ENCODE assay signal across 16 mouse cellular contexts in genomic region chr7:27549597-27549996, GRCm38 (mm10).
"Had no signal": no experiment of that assay in that cellular context is flagged by ENCODE, and none has a peak within 500 bp of the region (broad histone marks: within the 10 kb centered on the region; RNA-seq: fewer than 3 reads in every experiment).

No protein-coding gene starts in this region.

- H3K27me3 ChIP-seq: limb, embryonic 15.5 days; liver, embryonic 12.5 days; midbrain, embryonic 12.5 days; neural tube, embryonic 13.5 days had no signal

- H3K9me3 ChIP-seq: limb, embryonic 15.5 days; liver, embryonic 12.5 days; midbrain, embryonic 12.5 days; neural tube, embryonic 13.5 days had no signal

- H3K4me3 ChIP-seq: limb, embryonic 15.5 days; liver, embryonic 12.5 days; midbrain, embryonic 12.5 days; neural tube, embryonic 13.5 days had no signal

- H3K9ac ChIP-seq: limb, embryonic 15.5 days; liver, embryonic 12.5 days; lung, embryonic 14.5 days; midbrain, embryonic 12.5 days; neural tube, embryonic 13.5 days had no signal

- DNase-seq: kidney, adult 11 months; kidney, postnatal 36 days; layer of hippocampus, adult 9-11 months; layer of hippocampus, postnatal 36 days; lung, embryonic 14.5 days; lung, postnatal 10 days; lung, postnatal 4 days; retina, postnatal 1 day; right cerebral cortex, postnatal 14 days; thymus, adult 18-20 months; thymus, postnatal 14 days had no signal

- H3K36me3 ChIP-seq: midbrain, embryonic 12.5 days; neural tube, embryonic 13.5 days had no signal

- ATAC-seq: liver, embryonic 12.5 days; midbrain, embryonic 16.5 days had no signal

- H3K27ac ChIP-seq: limb, embryonic 15.5 days; liver, embryonic 12.5 days; midbrain, embryonic 12.5 days; neural tube, embryonic 13.5 days had no signal

- H3K4me2 ChIP-seq: limb, embryonic 15.5 days; liver, embryonic 12.5 days; lung, embryonic 14.5 days; midbrain, embryonic 12.5 days; neural tube, embryonic 13.5 days had no signal
